Mouse (Mus musculus): ENCODE measurements around the gene Ccnb1ip1.

- TF ChIP-seq CHD2 (IDR thresholded peaks at IDR 0.05; ENCODE audit: low read length) = no peak
- no peak for TF ChIP-seq CTCF (IDR thresholded peaks at IDR 0.05 in 2 of 3, conservative IDR thresholded peaks at IDR 0.05 in 1 of 3; ENCODE audit: control insufficient read depth in 1 of 3, insufficient read depth in 1 of 3, low read depth in 2 of 3, low read length in 3 of 3, poor library complexity in 1 of 3, severe bottlenecking in 1 of 3)
- TF ChIP-seq POLR2A (IDR thresholded peaks at IDR 0.05; ENCODE audit: control insufficient read depth in 1 of 2, insufficient read depth in 1 of 2, low read depth in 1 of 2, low read length in 2 of 2, poor library complexity in 1 of 2) = no peak
- TF ChIP-seq ZNF384 (IDR thresholded peaks at IDR 0.05; ENCODE audit: low read depth, low read length) = no peak
- no peak for TF ChIP-seq USF2 (IDR thresholded peaks at IDR 0.05; ENCODE audit: borderline replicate concordance in 1 of 2, insufficient read depth in 1 of 2, low read depth in 1 of 2, low read length in 2 of 2)
- TF ChIP-seq RCOR1 (IDR thresholded peaks at IDR 0.05; ENCODE audit: low read depth, low read length) = no peak
- no peak for TF ChIP-seq MAFK (IDR thresholded peaks at IDR 0.05; ENCODE audit: borderline replicate concordance, low read depth, low read length)
- no peak for TF ChIP-seq EP300 (IDR thresholded peaks at IDR 0.05; ENCODE audit: low read depth in 1 of 2, low read length in 2 of 2)
- no peak for TF ChIP-seq GABPA (IDR thresholded peaks at IDR 0.05; ENCODE audit: low read depth, low read length)
- TF ChIP-seq ZC3H11A (IDR thresholded peaks at IDR 0.05; ENCODE audit: low read depth, low read length) = no peak
Measured at GRCm38 (mm10) chr14:50834435-50834834, 26.9 kb upstream of the Ccnb1ip1 start.

Measured in MEL (cell line).